ENCODE assay signal across 1 mouse cellular context in genomic region chr9:21947540-21948130, GRCm38 (mm10).
TF ChIP-seq lines count a peak whose summit lies in the region.

No protein-coding gene starts in this region.

TF ChIP-seq in MEL, 35 proteins besides CTCF, POLR2A, EP300 and RAD21 (continued from another document):
- TF ChIP-seq UBTF (IDR thresholded peaks at IDR 0.05; ENCODE audit: borderline replicate concordance, insufficient read depth, low read depth, low read length) (peak; percentile 41; the same call in 1 of the 2 replicates), SMC3 (IDR thresholded peaks at IDR 0.05; ENCODE audit: low read depth, low read length) (no peak), MYB (IDR thresholded peaks at IDR 0.05; ENCODE audit: low read depth, low read length) (no peak), GABPA (IDR thresholded peaks at IDR 0.05; ENCODE audit: low read depth, low read length) (no peak), NRF1 (IDR thresholded peaks at IDR 0.05; ENCODE audit: insufficient read depth, low read depth, low read length, poor library complexity, severe bottlenecking) (no peak), ZNF384 (IDR thresholded peaks at IDR 0.05; ENCODE audit: low read depth, low read length) (no peak), USF2 (IDR thresholded peaks at IDR 0.05; ENCODE audit: borderline replicate concordance in 1 of 2, insufficient read depth in 1 of 2, low read depth in 1 of 2, low read length in 2 of 2) (no peak), MYC (IDR thresholded peaks at IDR 0.05; ENCODE audit: low read depth, low read length) (no peak), KAT2A (conservative IDR thresholded peaks at IDR 0.05; ENCODE audit: low read depth, low read length) (no peak), JUND (IDR thresholded peaks at IDR 0.05; ENCODE audit: low read depth, low read length) (no peak), E2F4 (IDR thresholded peaks at IDR 0.05; ENCODE audit: borderline replicate concordance, low read depth, low read length) (no peak), CHD1 (IDR thresholded peaks at IDR 0.05; ENCODE audit: low read depth, low read length) (no peak), SIN3A (IDR thresholded peaks at IDR 0.05; ENCODE audit: low read length) (no peak), ETS1 (IDR thresholded peaks at IDR 0.05; ENCODE audit: low read depth, low read length) (no peak), TCF12 (IDR thresholded peaks at IDR 0.05; ENCODE audit: low read depth, low read length) (no peak), HCFC1 (IDR thresholded peaks at IDR 0.05; ENCODE audit: low read depth, low read length) (no peak), MAX (IDR thresholded peaks at IDR 0.05; ENCODE audit: low read length) (no peak), POLR2AphosphoS2 (IDR thresholded peaks at IDR 0.05; ENCODE audit: low read length) (no peak), ZMIZ1 (IDR thresholded peaks at IDR 0.05; ENCODE audit: low read depth, low read length) (no peak), GATA1 (IDR thresholded peaks at IDR 0.05; ENCODE audit: low read depth, low read length) (peak; percentile 54; the same call in 1 of the 2 replicates), BHLHE40 (IDR thresholded peaks at IDR 0.05; ENCODE audit: borderline replicate concordance, low read depth, low read length) (no peak), MXI1 (IDR thresholded peaks at IDR 0.05; ENCODE audit: low read depth, low read length) (no peak), POLR2AphosphoS5 (IDR thresholded peaks at IDR 0.05; ENCODE audit: borderline replicate concordance, low read depth, low read length) (no peak), ELF1 (IDR thresholded peaks at IDR 0.05; ENCODE audit: low read depth, low read length) (no peak), TAL1 (IDR thresholded peaks at IDR 0.05; ENCODE audit: low read length) (peak; percentile 60), ZKSCAN1 (IDR thresholded peaks at IDR 0.05; ENCODE audit: low read depth, low read length) (no peak)
